Comparison of ENCODE assay signal across 12 mouse cellular contexts in the genomic region with DNA sequence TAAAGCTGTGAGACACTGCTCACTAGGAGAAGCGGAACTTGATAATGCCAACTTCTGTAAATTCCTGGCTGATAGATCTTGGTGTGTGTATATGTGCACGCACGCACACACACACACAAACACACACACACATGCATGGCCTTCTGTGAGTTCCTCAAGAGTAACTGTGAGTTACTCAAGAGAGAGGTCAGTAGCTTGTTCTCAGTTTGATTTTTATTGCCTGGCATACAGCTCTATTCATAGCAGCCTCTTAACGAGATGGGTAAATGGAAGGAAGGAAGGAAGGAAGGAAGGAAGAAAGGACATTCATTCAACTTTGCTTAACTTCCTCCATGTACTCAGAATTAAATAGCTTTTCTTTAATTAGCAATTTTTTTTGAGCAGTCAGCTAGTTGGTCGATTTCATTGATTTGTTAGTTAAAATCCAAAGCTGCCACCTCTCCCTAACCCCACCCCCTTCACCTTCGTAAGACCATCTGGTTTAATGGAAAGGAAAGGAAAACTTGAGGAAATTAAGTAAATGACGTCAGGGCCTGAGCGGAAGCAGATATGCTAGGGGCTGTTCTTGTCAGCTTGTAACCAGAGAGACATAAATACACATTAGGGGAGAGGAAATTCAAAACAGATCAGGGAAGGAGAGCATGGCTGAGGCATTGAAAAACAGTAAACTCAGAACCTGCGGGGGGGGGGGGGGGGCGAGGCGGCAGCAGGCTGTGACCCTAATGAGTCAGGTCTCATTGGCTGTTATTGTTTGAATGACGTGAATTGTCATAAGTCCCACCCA.
A peak's percentile ranks its signal among the peaks of the same experiment; 100 is the strongest.
DNase-seq lines count a peak whose midpoint lies in the region; ATAC-seq lines count a peak whose summit lies in the region.
"Had no signal": no experiment of that assay in that cellular context is flagged by ENCODE, and none has a peak within 500 bp of the region (broad histone marks: within the 10 kb centered on the region; RNA-seq: fewer than 3 reads in every experiment).

No protein-coding gene starts in this region.

- H3K4me2 ChIP-seq in lung, embryonic 15.5 days = no peak overlapping the region
- no peak overlapping the region for H3K4me2 ChIP-seq in stomach, embryonic 16.5 days (ENCODE audit: low read depth, low read length)
- H3K4me2 ChIP-seq: midbrain, embryonic 11.5 days; neural tube, embryonic 13.5 days had no signal

- no peaks in the 10 kb centered on the region for H3K9me3 ChIP-seq in lung, embryonic 15.5 days
- H3K9me3 ChIP-seq in limb, embryonic 10.5 days (replicated peaks) = no peaks in the 10 kb centered on the region
- H3K9me3 ChIP-seq in stomach, embryonic 16.5 days (replicated peaks; ENCODE audit: control insufficient read depth, low read length) = no peaks in the 10 kb centered on the region
- H3K9me3 ChIP-seq: neural tube, embryonic 13.5 days had no signal

- no peak overlapping the region for H3K4me3 ChIP-seq in lung, embryonic 15.5 days
- H3K4me3 ChIP-seq in limb, embryonic 10.5 days = no peak overlapping the region
- no peak overlapping the region for H3K4me3 ChIP-seq in stomach, embryonic 16.5 days (replicated peaks; ENCODE audit: low read length)
- H3K4me3 ChIP-seq: neural tube, embryonic 13.5 days had no signal

- H3K27ac ChIP-seq in lung, embryonic 15.5 days = peak overlapping the region; percentile 17; the same call in 1 of the 2 replicates
- H3K27ac ChIP-seq in limb, embryonic 10.5 days = peak overlapping the region; percentile 78
- H3K27ac ChIP-seq in stomach, embryonic 16.5 days (ENCODE audit: low read length) = 0 out of 2 replicates have a peak overlapping the region, but pooled peaks have one; percentile 15
- H3K27ac ChIP-seq: neural tube, embryonic 13.5 days had no signal

- no peak for ATAC-seq in CD4-positive, CD25-positive, alpha-beta regulatory T cell, adult 4 months
- ATAC-seq in lung, embryonic 15.5 days (ENCODE audit: borderline replicate concordance, extremely low read depth, low FRiP score, low TSS enrichment) = no peak
- no peak for ATAC-seq in stomach, embryonic 16.5 days (ENCODE audit: insufficient read depth, low FRiP score)

- H3K9ac ChIP-seq in lung, embryonic 15.5 days = no peak overlapping the region
- H3K9ac ChIP-seq in stomach, embryonic 16.5 days (ENCODE audit: low read length) = no peak overlapping the region
- H3K9ac ChIP-seq: neural tube, embryonic 13.5 days had no signal

- 56% methylated on average over 10 of the region's 12 CpGs for WGBS in lung, embryonic 15.5 days
- WGBS in limb, embryonic 10.5 days = 41% methylated on average over 12 of the region's 12 CpGs
- WGBS in stomach, embryonic 16.5 days = 53% methylated on average over 11 of the region's 12 CpGs

- no peaks in the 10 kb centered on the region for H3K36me3 ChIP-seq in lung, embryonic 15.5 days
- H3K36me3 ChIP-seq in limb, embryonic 10.5 days = no peaks in the 10 kb centered on the region
- no peaks in the 10 kb centered on the region for H3K36me3 ChIP-seq in stomach, embryonic 16.5 days (ENCODE audit: control insufficient read depth, insufficient read depth, low read length)
- H3K36me3 ChIP-seq: neural tube, embryonic 13.5 days had no signal

- H3K4me1 ChIP-seq in lung, embryonic 15.5 days = peaks cover 10% of the 10 kb centered on the region
- peaks cover 31% of the 10 kb centered on the region for H3K4me1 ChIP-seq in limb, embryonic 10.5 days
- H3K4me1 ChIP-seq in stomach, embryonic 16.5 days (ENCODE audit: control insufficient read depth, insufficient read depth, low read length) = peaks cover 3% of the 10 kb centered on the region; the same call in 1 of the 2 replicates
- H3K4me1 ChIP-seq: neural tube, embryonic 13.5 days had no signal

- DNase-seq in CD4-positive, CD25-positive, alpha-beta regulatory T cell, adult 2 months (ENCODE audit: low read depth, low spot score) = peak; percentile 5
- no peak for DNase-seq in lung, postnatal 14 days
- DNase-seq in limb, embryonic 10.5 days (ENCODE audit: low spot score) = peak; percentile 62
- no peak for DNase-seq in spleen, postnatal 10 days (ENCODE audit: low spot score in 2 of 2)
- no peak for DNase-seq in right cerebral cortex, adult 18-20 months
- DNase-seq: adrenal gland, adult 2 months; cerebellum, adult 8-10 months had no signal

- H3K27me3 ChIP-seq in lung, embryonic 15.5 days = no peaks in the 10 kb centered on the region
- H3K27me3 ChIP-seq in limb, embryonic 10.5 days (ENCODE audit: low read depth, poor library complexity, severe bottlenecking) = no peaks in the 10 kb centered on the region
- no peaks in the 10 kb centered on the region for H3K27me3 ChIP-seq in stomach, embryonic 16.5 days (ENCODE audit: control insufficient read depth, insufficient read depth, low read length)
- H3K27me3 ChIP-seq: neural tube, embryonic 13.5 days had no signal

Comparison
In these comparisons a context has a peak if more than half of its experiments do, and no peak if none do; other contexts are left out.
1. DNase-seq: peak in CD4-positive, CD25-positive, alpha-beta regulatory T cell, adult 2 months (single experiment) and limb, embryonic 10.5 days (single experiment); none in lung, postnatal 14 days (single experiment), spleen, postnatal 10 days (0 of 2) and right cerebral cortex, adult 18-20 months (single experiment).
2. H3K27ac ChIP-seq: peak in every context shown above with its lines; median percentile 78 in limb, embryonic 10.5 days; 17 in lung, embryonic 15.5 days; 15 in stomach, embryonic 16.5 days.